Mouse (Mus musculus) spleen, postnatal 36 days (tissue): Measurements from ENCODE around the gene Phb2.

ENCODE experiments used
- DNase-seq, 2 experiments: peaks; one replicate each; pipeline ENCODE4 v3.0.0; 2022; ENCODE audit warnings: low spot score in 2 of 2, mixed read lengths in 1 of 2

The Phb2 gene

DNA sequence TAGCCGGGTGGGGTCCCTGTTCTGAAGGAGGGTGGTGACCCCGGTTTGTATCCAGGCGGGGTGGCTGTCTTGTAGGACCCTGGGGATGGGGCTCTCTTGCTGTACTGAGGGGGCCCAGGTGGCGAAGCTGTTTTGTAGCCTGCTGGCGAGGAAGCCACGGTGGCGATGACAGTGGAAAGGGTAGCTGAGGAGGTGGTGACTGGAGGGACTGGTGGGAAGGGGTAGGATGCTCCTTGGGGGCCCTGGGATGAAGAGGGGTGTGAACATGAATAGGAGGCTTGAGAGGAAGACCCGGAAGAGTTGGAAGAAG is 34.1 kb downstream of the Phb2 start:
- no peak for DNase-seq

- DNase-seq: no peak
Observed at GRCm38 (mm10) chr6:124746654-124747632, 34.8 kb downstream of the Phb2 start.

GRCm38 (mm10) chr6:124750405-124750804 is 38.3 kb downstream of the Phb2 start:
- no peak for DNase-seq

DNA sequence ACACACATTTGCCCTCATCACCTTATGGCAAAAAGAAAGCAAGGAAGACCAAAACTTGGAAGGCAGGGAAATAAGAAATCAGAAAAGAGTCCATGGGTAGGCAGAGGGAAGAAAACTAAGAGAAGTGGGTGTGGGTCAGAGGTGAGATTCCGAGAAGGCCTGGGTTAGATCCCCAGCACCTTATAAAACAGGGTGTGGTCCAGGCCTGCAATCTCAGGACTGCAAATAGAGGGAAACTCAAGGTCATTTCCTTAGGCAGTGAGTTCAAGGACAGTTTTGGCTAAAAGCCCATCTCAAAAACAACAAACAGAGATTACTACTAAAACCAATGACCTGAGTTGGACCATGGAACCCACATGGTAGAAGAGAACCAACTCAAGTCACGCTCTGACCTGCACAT is 41.7 kb downstream of the Phb2 start:
- DNase-seq: no peak

- DNase-seq: no peak
Observed at GRCm38 (mm10) chr6:124755306-124755705, 43.2 kb downstream of the Phb2 start.

DNA sequence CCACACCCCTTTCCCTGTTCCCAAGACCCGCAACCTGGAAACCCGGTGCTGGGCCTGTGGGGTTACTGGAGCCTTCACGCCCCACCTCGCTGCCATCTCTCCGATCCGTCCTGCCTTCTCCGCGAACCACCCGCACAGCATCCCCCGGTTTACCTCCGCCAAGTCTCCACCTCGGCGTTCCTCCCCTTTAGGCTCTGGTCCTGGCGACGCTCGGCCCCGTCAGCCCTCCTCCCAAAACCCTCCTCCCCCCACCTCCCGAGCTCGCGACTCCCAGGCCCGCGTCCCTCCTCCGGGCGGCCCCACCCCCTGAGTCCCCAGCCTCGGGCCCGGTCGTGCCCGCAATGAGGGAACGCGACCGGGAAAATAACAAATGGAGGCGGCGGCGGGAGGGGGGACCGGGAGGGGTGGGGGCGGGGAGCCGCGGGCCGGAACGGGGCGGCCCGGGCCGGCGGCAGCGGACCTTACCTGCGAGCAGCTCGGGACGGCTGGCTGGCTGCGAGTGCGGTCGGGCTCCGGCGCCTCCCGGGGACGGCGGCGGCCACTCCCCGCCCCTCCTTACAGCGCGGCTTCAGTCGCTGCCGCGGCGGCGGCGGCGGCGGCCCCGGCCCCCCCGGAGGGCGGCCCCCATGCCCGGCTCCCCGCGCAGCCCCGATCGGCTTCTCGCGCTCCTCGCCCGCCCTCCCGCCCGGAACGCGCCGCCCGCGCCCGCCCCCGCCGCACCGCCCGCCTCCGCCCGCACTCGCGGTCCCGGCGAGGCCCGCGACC is 43.9 kb downstream of the Phb2 start, which contains the start of the genes Gm45234 and Atn1:
Gene Gm45234, minus strand, starts transcription at position 191 of the 765 bp plus-strand sequence.
Gene Atn1, minus strand, starts transcription at position 694 of the 765 bp plus-strand sequence.
- no peak for DNase-seq

GRCm38 (mm10) chr6:124756652-124757350 is 44.7 kb downstream of the Phb2 start:
- peak in 1 of 2 experiments; percentile 50 for DNase-seq

DNA sequence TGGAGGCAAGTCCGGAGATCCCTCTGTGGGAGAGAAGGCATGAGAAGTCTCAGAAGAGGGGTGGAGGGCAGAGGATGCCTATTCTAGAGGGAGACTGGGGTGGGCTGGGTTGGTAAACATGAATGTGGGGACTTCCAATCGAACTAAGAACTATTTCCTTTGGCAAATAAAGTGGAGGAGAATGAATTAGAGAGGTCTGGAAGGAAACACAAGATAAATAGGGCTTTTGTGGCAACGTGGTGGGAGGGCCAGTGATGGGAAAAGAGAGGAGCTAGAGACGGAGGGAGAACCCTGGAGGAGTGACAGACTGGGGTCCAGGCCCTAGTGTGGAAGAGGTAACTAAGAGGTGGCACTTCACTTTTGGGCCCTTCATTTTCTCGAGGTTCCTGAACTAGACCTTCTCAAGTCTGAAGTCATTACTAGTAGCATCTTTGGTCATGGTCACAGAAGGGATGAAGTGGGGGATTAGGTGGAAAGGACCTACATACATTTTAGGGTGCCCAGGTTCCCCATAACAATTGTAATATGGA is 45.3 kb downstream of the Phb2 start:
- no peak for DNase-seq

DNA sequence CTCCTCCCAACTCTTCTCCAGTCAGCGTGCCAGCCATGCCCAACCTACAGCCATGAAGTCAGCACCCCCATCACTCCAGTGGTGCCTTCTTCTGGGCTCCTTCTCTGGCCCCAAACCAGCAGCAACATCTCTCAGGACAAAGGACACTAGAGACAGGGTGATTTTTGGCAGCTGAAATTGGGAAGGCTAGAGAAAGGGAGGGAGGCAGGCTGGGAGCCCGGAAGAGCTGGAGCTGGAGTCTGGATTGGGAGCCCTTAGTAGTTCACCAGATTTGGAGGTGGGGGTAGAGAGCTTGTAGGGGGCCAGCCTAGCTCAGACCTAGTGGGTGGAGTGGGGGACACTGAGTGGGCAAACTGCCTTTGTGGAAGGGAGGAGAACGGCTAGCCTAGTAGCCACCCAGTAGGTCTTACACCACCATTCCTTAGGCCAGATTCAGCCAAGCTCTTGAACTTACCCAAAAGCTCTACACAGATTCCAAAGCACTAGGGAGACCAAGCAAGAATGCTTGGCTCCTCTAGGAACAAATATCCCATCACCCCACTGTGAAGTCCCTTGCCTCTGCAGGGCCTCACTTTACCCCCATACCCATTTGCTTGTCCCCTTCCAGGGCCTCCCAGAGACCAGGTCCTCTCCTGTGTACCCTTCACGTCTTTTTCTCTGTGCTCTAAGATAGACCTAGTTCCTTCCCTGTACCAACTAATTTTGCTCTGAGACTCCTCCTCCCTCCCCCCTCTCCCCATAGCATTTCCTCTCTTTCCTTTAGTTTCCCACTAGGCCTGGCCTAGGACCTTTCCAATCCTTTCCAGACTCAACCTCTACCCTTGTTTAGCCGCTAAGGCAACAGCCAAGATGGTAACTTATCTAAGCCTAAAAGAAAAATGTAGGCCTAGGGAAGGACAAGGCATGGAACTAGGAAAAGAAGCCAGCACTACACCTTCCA is 46.0 kb downstream of the Phb2 start:
- no peak for DNase-seq

DNA sequence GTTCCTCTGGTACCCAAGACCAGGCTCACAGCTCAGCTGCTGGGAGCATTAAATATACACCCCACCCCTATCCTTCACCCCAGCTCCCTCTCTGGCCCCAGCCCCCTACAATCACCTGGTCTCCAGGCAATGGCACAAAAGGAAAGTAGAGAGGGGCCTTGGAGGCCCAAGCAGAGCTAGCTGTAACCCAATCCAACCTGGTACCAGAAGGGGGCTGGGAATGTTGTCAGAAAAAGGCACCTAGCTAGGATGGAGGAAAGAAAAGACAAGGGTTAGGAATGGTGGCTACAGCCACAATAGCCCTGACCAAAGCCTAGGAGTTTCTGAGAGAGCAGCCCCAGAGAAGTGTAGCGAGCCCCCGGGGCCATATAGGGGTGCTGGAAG is 46.7 kb downstream of the Phb2 start:
- no peak for DNase-seq

GRCm38 (mm10) chr6:124759259-124759658 is 47.1 kb downstream of the Phb2 start:
- DNase-seq: peak; percentile 79 to 82

- no peak for DNase-seq
Observed at GRCm38 (mm10) chr6:124765951-124766350, 53.8 kb downstream of the Phb2 start.
